Mouse (Mus musculus): ENCODE results near the gene Krba1.

DNA sequence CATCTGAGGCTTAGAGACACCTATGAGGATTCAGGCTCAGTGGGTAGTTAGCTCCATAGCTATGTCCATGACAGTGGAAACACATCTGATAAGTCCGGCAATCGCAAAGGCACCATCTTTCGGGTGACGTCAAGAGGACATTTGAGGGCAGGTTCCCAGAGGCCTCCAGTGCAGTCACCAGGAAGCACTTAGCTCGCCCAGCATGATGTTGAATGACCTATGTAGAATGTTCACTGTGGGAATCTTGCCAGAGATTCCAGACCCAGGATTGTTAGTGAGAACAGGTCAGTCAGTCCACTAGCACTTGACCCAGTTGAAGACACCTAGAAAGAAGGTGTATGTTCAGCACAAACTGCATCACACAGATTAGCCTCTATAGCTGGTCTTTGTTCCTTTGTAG lies 4.5 kb downstream of the Krba1 start:
- TF ChIP-seq POLR2A (IDR thresholded peaks at IDR 0.05; ENCODE audit: borderline replicate concordance, control insufficient read depth, low read depth, low read length) (no peak), CTCF (IDR thresholded peaks at IDR 0.05; ENCODE audit: control insufficient read depth, insufficient read depth, low read length) (no peak)
